Mouse (Mus musculus) kidney, embryonic 15.5 days (tissue): ENCODE results near the gene Wap. TPM values are rescaled to one million over a fixed set of nuclear protein-coding genes. Genes with fewer than 3 reads are reported as not detected.
A peak's percentile ranks its signal among the peaks of the same experiment; 100 is the strongest.

ENCODE experiments used
- ATAC-seq: fragments of 200-750 bp; cut with Nextera tagmentation; replicated peaks from 2 replicates; pipeline ENCODE4 v1.8.0; 2017; ENCODE audit warnings: moderate TSS enrichment; ENCODE audit not compliant: low FRiP score
- H3K27ac ChIP-seq: fragments of 300-500 bp; sonication (generic); 2 replicates; pipeline ENCODE4 v1.5.1; 2015; ENCODE audit warnings: mild to moderate bottlenecking, inconsistent platforms
- H3K27me3 ChIP-seq: fragments of 300-500 bp; sonication (generic); 2 replicates; pipeline ENCODE4 v1.6.1; 2015; ENCODE audit warnings: inconsistent platforms
- H3K36me3 ChIP-seq: fragments of 300-500 bp; sonication (generic); 2 replicates; pipeline ENCODE4 v1.6.1; 2015; ENCODE audit warnings: inconsistent platforms
- H3K4me1 ChIP-seq: fragments of 300-500 bp; sonication (generic); 2 replicates; pipeline ENCODE4 v1.6.1; 2015; ENCODE audit warnings: inconsistent platforms
- H3K4me2 ChIP-seq: fragments of 300-500 bp; sonication (generic); 2 replicates; pipeline ENCODE4 v1.6.1; 2015; ENCODE audit warnings: moderate library complexity, mild to moderate bottlenecking, inconsistent platforms
- H3K4me3 ChIP-seq: fragments of 300-500 bp; sonication (generic); replicated peaks from 2 replicates; pipeline ENCODE4 v1.5.1; 2015; ENCODE audit warnings: mild to moderate bottlenecking, inconsistent platforms
- H3K9ac ChIP-seq: fragments of 300-500 bp; sonication (generic); 2 replicates; pipeline ENCODE4 v1.6.1; 2015; ENCODE audit warnings: mild to moderate bottlenecking, inconsistent platforms
- H3K9me3 ChIP-seq: fragments of 300-500 bp; sonication (generic); replicated peaks from 2 replicates; pipeline ENCODE4 v1.6.1; 2016; ENCODE audit warnings: inconsistent platforms
- WGBS: fragments of 180-500 bp; shearing (Covaris S2); methylation state at CpG from one replicate; pipeline ENCODE4 v1.1.7; 2015; ENCODE audit warnings: mixed read lengths; 5-methylcytosine and 5-hydroxymethylcytosine counted together
- polyA plus RNA-seq: library from polyadenylated mRNA; unstranded; fragments of >200 nt; fragmentation: Nextera tagmentation; extraction: Ambion mirVana; gene quantifications from 2 replicates; pipeline ENCODE4 v1.2.1, GENCODE M21; 2015

The Wap gene
- polyA plus RNA-seq, 1 experiment from 2014 or later, result not detected

DNA sequence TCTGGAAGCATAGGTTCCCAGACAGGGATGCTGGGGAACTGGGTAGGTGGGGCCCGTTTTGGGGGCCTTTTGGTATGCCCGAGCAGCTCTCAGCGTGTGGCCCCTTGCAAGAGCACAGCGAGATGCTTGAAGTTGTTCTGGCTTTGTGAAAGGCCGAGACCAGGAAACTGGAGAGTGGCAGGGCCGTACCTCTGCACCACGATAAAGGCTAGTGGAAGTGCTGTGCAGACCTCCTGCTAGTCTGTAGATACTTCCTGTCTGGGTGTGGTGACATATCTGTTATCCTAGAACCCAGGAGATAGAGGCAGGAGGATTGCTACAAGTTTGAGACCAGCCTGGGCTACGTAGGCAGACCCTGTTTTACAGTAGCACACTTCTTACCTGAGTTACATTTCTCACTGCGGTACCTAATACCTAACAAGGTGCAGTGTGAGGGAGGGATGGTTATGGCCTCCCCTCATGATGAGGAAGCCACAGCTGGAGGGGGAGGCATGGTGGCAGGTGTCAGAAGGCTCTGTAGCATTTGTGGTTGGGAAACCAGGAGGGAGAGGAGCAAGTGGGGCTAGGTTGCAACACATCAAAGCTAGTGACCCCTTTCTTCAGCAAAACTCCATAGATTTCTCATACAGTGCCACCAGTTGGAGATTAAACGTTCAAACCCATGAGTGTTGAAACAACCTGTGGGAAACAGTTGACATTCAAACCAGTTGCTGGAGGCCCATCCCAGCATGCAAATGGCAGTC is 47.3 kb downstream of the Wap start:
- WGBS, result 88% methylated on average over 10 of the region's 10 CpGs
- Histone ChIP-seq H3K27ac (no peak overlapping the region), H3K4me1 (no peaks in the 10 kb centered on the region), H3K9ac (no peak overlapping the region), H3K36me3 (peaks cover 96% of the 10 kb centered on the region), H3K4me3 (no peak overlapping the region), H3K27me3 (no peaks in the 10 kb centered on the region), H3K4me2 (no peak overlapping the region), H3K9me3 (no peaks in the 10 kb centered on the region)
- ATAC-seq, result 0 out of 2 replicates have a peak, but pooled peaks have one; percentile 40

DNA sequence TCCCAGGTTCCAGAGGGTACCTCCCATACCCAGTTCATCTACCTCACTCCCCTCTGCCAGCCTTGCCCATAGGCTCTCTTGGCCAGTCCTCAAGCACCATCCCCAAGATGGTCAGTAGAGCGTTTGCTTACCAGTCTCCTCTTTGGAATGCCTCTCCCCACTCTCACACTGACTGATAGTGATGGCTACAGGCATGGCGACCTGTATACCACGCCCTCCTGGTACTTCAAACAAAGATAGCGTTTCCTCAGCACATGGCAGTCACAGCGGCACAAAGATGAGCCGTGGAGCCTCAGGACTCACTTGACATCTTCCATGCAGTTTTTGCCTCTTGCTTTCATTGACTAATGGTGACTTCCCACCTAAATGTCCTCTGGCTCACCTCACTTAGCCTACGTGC is 48.6 kb downstream of the Wap start:
- H3K9me3 ChIP-seq, result no peaks in the 10 kb centered on the region
- peaks cover 96% of the 10 kb centered on the region for H3K36me3 ChIP-seq
- no peak for ATAC-seq
- H3K27ac ChIP-seq, result no peak overlapping the region
- H3K4me1 ChIP-seq, result no peaks in the 10 kb centered on the region
- H3K9ac ChIP-seq, result no peak overlapping the region
- 88% methylated on average over 7 of the region's 7 CpGs for WGBS
- no peaks in the 10 kb centered on the region for H3K27me3 ChIP-seq
- no peak overlapping the region for H3K4me3 ChIP-seq
- no peak overlapping the region for H3K4me2 ChIP-seq

DNA sequence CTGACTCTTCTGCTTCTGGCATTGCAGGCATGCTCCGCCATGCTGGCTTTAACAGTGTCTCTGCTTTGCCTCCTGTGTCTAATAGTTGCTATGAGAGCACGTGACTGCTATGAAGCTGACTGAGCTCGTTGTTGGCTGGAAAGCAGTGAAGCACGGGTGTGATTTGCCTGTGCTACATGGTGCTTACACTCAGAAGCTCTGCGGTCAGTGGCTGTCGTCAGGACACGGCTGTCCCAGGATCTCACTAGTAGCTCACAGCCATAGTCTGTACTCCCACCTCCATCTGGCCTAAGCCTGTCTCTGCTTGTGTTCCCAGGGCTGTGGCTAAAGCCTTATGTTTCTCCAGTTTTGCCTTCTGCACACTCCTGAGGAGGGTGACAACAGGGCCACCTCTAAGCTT is 50.1 kb downstream of the Wap start:
- no peak overlapping the region for H3K4me2 ChIP-seq
- ATAC-seq, result no peak
- no peak overlapping the region for H3K9ac ChIP-seq
- peaks cover 85% of the 10 kb centered on the region for H3K36me3 ChIP-seq
- whole genome bisulfite sequencing, result 92% methylated on average over 7 of the region's 7 CpGs
- no peak overlapping the region for H3K4me3 ChIP-seq
- H3K27me3 ChIP-seq, result no peaks in the 10 kb centered on the region
- no peaks in the 10 kb centered on the region for H3K4me1 ChIP-seq
- H3K9me3 ChIP-seq, result no peaks in the 10 kb centered on the region
- no peak overlapping the region for H3K27ac ChIP-seq

DNA sequence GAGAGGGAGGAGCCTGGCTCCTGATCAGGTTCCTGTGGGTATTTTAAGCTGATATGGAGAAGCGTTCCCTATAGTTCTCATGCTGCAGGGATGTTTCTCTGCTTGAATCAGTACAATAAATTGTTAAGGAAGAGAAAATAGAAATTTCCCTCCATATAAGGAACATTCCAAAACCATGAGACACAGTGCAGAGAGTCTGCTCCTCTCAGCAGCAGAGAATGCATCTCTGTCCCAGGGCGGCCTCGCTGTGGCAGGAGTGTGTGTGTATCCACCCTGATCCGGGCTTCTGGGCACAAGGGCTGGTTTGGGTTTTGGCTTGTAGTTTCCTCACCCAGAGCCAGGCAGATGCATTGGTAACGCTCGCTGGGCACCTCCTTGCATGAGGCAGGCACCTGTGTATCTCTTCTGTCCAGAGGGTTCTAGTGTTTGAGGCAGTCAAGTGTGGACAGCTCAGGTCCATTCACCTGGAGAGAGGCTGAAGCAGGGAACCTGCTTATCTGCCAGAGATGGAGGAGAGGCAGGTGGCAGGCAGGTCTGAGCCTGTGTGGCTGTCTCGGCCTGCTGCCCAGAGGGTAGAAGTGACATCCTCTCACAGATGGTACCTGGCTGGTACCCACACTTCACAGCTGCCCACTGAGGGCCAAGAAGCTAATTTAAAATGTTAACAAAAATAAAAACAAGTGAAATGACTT is 51.0 kb downstream of the Wap start:
- ATAC-seq, result no peak
- WGBS, result 86% methylated on average over 7 of the region's 7 CpGs
- no peaks in the 10 kb centered on the region for H3K9me3 ChIP-seq
- no peak overlapping the region for H3K4me3 ChIP-seq
- no peaks in the 10 kb centered on the region for H3K27me3 ChIP-seq
- H3K4me2 ChIP-seq, result no peak overlapping the region
- H3K36me3 ChIP-seq, result peaks cover 80% of the 10 kb centered on the region
- no peaks in the 10 kb centered on the region for H3K4me1 ChIP-seq
- no peak overlapping the region for H3K9ac ChIP-seq
- no peak overlapping the region for H3K27ac ChIP-seq

DNA sequence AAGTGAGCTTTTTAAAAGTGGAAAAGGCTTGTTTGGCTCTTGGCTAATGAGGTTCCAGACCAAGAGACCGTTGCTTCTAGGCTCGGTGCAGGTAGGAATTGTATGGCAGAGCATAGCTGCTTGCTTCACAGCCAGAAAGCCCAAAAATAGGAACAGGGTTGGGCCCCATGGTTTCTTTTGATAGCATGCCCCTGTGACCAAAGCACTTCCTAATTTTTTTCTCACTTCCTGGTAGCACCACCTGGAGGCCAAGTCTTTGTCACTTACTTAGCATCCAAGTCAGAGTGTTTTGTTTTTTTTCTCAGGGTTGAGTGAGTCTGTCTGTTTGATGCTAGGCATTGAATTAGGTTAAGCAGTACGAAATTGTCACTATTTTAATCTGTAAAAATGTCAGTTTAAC is 51.8 kb downstream of the Wap start:
- no peaks in the 10 kb centered on the region for H3K9me3 ChIP-seq
- no peak for ATAC-seq
- H3K9ac ChIP-seq, result no peak overlapping the region
- H3K4me1 ChIP-seq, result no peaks in the 10 kb centered on the region
- peaks cover 73% of the 10 kb centered on the region for H3K36me3 ChIP-seq
- WGBS, result 81% methylated on average over 3 of the region's 3 CpGs
- no peaks in the 10 kb centered on the region for H3K27me3 ChIP-seq
- H3K4me3 ChIP-seq, result no peak overlapping the region
- no peak overlapping the region for H3K4me2 ChIP-seq
- no peak overlapping the region for H3K27ac ChIP-seq

DNA sequence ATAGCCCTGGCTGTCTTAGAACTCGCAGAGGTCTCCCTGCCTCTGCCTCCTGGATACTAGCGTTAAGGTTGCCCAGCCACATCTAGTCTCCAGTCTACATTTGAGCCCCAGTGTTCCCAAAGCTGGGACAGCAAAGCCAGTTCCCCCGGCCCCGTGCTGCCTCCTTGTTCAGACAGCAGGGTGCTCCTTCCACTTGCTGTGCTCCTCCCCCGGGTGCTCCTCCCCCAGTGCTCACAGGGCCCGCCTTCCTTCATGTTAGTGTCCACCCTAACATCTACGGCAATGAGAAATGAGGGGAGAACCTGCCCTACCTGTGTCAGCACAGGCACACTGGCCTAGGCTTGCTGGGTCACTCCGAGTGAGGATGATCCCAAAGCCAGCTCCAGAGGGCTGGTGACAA is 52.7 kb downstream of the Wap start:
- Histone ChIP-seq H3K27me3 (no peaks in the 10 kb centered on the region), H3K36me3 (peaks cover 64% of the 10 kb centered on the region), H3K4me2 (no peak overlapping the region), H3K27ac (no peak overlapping the region), H3K4me1 (no peaks in the 10 kb centered on the region), H3K4me3 (no peak overlapping the region), H3K9ac (no peak overlapping the region), H3K9me3 (no peaks in the 10 kb centered on the region)
- ATAC-seq, result no peak
- 93% methylated on average over 8 of the region's 8 CpGs for WGBS

Other genes starting within 250 kb of the Wap start
- 11.4 and 12.4 TPM in 2 replicates for gene Zmiz2, start 249.6 kb downstream of the Wap start, polyA plus RNA-seq
- gene Ppia, start 223.2 kb downstream of the Wap start, polyA plus RNA-seq, result 5,533 and 6,211 TPM in 2 replicates
- 552 and 602 TPM in 2 replicates for gene H2afv, start 194.2 kb downstream of the Wap start, polyA plus RNA-seq
- 29.2 and 29.6 TPM in 2 replicates for gene Purb, start 162.7 kb downstream of the Wap start, polyA plus RNA-seq
- 1.0 and 1.4 TPM in 2 replicates for gene Myo1g, start 117.7 kb downstream of the Wap start, polyA plus RNA-seq
- gene Ccm2, start 91.8 kb downstream of the Wap start, polyA plus RNA-seq, result 79.0 and 89.6 TPM in 2 replicates
- gene Nacad, start 32.6 kb downstream of the Wap start, polyA plus RNA-seq, result 2.0 and 3.7 TPM in 2 replicates
- 43.0 and 46.4 TPM in 2 replicates for gene Tbrg4, start 12.6 kb downstream of the Wap start, polyA plus RNA-seq
- gene Ramp3, start 19.9 kb upstream of the Wap start, polyA plus RNA-seq, result 10.8 and 11.7 TPM in 2 replicates
- not detected in 2 replicates for gene Gm11983, start 199.0 kb upstream of the Wap start, polyA plus RNA-seq